Mouse (Mus musculus) liver, embryonic 14.5 days (tissue): ENCODE data around the gene Kif16b. TPM values are rescaled to one million over a fixed set of nuclear protein-coding genes. Genes with fewer than 3 reads are reported as not detected.
"Not testable (repeated sequence)": the region's sequence is repeated elsewhere in the genome, so short reads cannot be mapped to it uniquely, and the experiment has no call there.

Experiments used
- ATAC-seq: fragments of 200-750 bp; cut with Nextera tagmentation; 2 replicates; pipeline ENCODE4 v1.8.0; 2017; ENCODE audit warnings: moderate number of reproducible peaks, mild to moderate bottlenecking, moderate library complexity; ENCODE audit not compliant: insufficient read depth
- DNase-seq, 3 experiments: peaks; one replicate each; pipeline ENCODE4 v3.0.0-alpha.2; 2012 to 2013; ENCODE audit warnings: low read depth in 3 of 3, low spot score in 3 of 3
- H3K27ac ChIP-seq: fragments of 300-500 bp; sonication (generic); 2 replicates; pipeline ENCODE4 v1.5.1; 2014; ENCODE audit warnings: moderate library complexity, mild to moderate bottlenecking, control low read depth, inconsistent platforms
- H3K27me3 ChIP-seq: fragments of 300-500 bp; sonication (generic); 2 replicates; pipeline ENCODE4 v1.6.1; 2014; ENCODE audit warnings: mild to moderate bottlenecking, low read length, moderate library complexity; ENCODE audit not compliant: control insufficient read depth, insufficient read depth
- H3K36me3 ChIP-seq: fragments of 300-500 bp; sonication (generic); replicated peaks from 2 replicates; pipeline ENCODE4 v1.6.1; 2014; ENCODE audit warnings: low read depth; ENCODE audit not compliant: control insufficient read depth, insufficient read depth
- H3K4me1 ChIP-seq, 2 experiments: fragments of 200-500 bp in 1 of 2; fragments of 300-500 bp in 1 of 2; sonication (generic) in 1 of 2; replicated peaks; 2 replicates each; pipeline ENCODE4 v1.6.1; 2012 to 2014; ENCODE audit warnings: antibody characterized with exemption in 1 of 2, inconsistent platforms in 1 of 2, low read length in 1 of 2; ENCODE audit not compliant: control insufficient read depth in 2 of 2, insufficient read depth in 2 of 2
- H3K4me2 ChIP-seq: fragments of 300-500 bp; sonication (generic); 2 replicates; pipeline ENCODE4 v1.6.1; 2014; ENCODE audit warnings: low read depth, mild to moderate bottlenecking, control low read depth, moderate library complexity
- H3K4me3 ChIP-seq, 2 experiments: fragments of 200-500 bp in 1 of 2; fragments of 300-500 bp in 1 of 2; sonication (generic) in 1 of 2; 2 replicates each; pipeline ENCODE4 v1.5.1; 2012 to 2014; ENCODE audit warnings: low read depth in 2 of 2, low read length in 2 of 2, mild to moderate bottlenecking in 2 of 2, control low read depth in 1 of 2, inconsistent platforms in 1 of 2, moderate library complexity in 1 of 2; ENCODE audit not compliant: insufficient read depth in 1 of 2
- H3K9ac ChIP-seq: fragments of 300-500 bp; sonication (generic); replicated peaks from 2 replicates; pipeline ENCODE4 v1.6.1; 2014; ENCODE audit warnings: mild to moderate bottlenecking, control low read depth, moderate library complexity
- H3K9me3 ChIP-seq: fragments of 300-500 bp; sonication (generic); 2 replicates; pipeline ENCODE4 v1.6.1; 2016; ENCODE audit warnings: low read length, mixed read lengths; ENCODE audit not compliant: control insufficient read depth
- CTCF ChIP-seq: IDR thresholded peaks from 2 replicates; pipeline ENCODE4 v1.5.1; 2016; ENCODE audit warnings: antibody characterized with exemption, low read depth, control low read depth
- EP300 ChIP-seq: IDR thresholded peaks from 2 replicates; pipeline ENCODE4 v1.6.1; 2016; ENCODE audit warnings: antibody characterized with exemption, low read depth
- whole genome bisulfite sequencing: fragments of 180-500 bp; shearing (Covaris S2); extraction: QIAGEN DNeasy Blood & Tissue Kit; methylation state at CpG from one replicate; pipeline ENCODE4 v1.1.7; 2014; ENCODE audit not compliant: insufficient replicate concordance; 5-methylcytosine and 5-hydroxymethylcytosine counted together
- polyA plus RNA-seq, 2 experiments: library from polyadenylated mRNA; depleted of rRNA in 1 of 2; stranded (reverse) in 1 of 2; unstranded in 1 of 2; fragments of >200 nt; fragmentation: Nextera tagmentation in 1 of 2; extraction: Ambion mirVana in 1 of 2; gene quantifications; 2 replicates each; pipeline versions ENCODE4 v1.2.1 to v1.2.3; 2012 to 2014

Gene Kif16b
- polyA plus RNA-seq, 2 experiments: 2.2 to 2.5 TPM

- WGBS: 60% methylated on average over 14 of the region's 14 CpGs
These were observed 311.7 kb downstream of the Kif16b start for GRCm38 (mm10) chr2:142589403-142590283.

GRCm38 (mm10) chr2:142585845-142586244 lies 315.5 kb downstream of the Kif16b start:
- H3K36me3 ChIP-seq: no peaks in the 10 kb centered on the region
- TF ChIP-seq CTCF (no peak), EP300 (no peak)
- no peak overlapping the region for H3K9ac ChIP-seq
- WGBS: 70% methylated on average over 5 of the region's 5 CpGs
- no peaks in the 10 kb centered on the region for H3K27me3 ChIP-seq
- no peak for DNase-seq
- H3K4me2 ChIP-seq: no peak overlapping the region
- H3K4me3 ChIP-seq: no peak overlapping the region
- no peak overlapping the region for H3K27ac ChIP-seq
- H3K4me1 ChIP-seq: no peaks in the 10 kb centered on the region
- ATAC-seq: no peak
- H3K9me3 ChIP-seq: no peaks in the 10 kb centered on the region

More at GRCm38 (mm10) chr2:142589403-142590283, 311.7 kb downstream of the Kif16b start:
- H3K27me3 ChIP-seq: no peaks in the 10 kb centered on the region
- H3K4me2 ChIP-seq: no peak overlapping the region
- no peaks in the 10 kb centered on the region for H3K9me3 ChIP-seq
- TF ChIP-seq EP300 (no peak), CTCF (no peak)
- H3K4me3 ChIP-seq: no peak overlapping the region
- H3K27ac ChIP-seq: no peak overlapping the region
- H3K4me1 ChIP-seq: no peaks in the 10 kb centered on the region
- DNase-seq: no peak
- no peak for ATAC-seq
- H3K9ac ChIP-seq: no peak overlapping the region
- no peaks in the 10 kb centered on the region for H3K36me3 ChIP-seq

- DNase-seq: no peak
- Histone ChIP-seq H3K9me3 (no peaks in the 10 kb centered on the region), H3K4me3 (no peak overlapping the region), H3K36me3 (no peaks in the 10 kb centered on the region), H3K4me2 (no peak overlapping the region), H3K9ac (no peak overlapping the region), H3K4me1 (no peaks in the 10 kb centered on the region), H3K27ac (no peak overlapping the region), H3K27me3 (no peaks in the 10 kb centered on the region)
- 49% methylated on average over 11 of the region's 11 CpGs for WGBS
- ATAC-seq: no peak
- TF ChIP-seq CTCF: no peak
- TF ChIP-seq EP300: no peak
These were observed 316.2 kb downstream of the Kif16b start for GRCm38 (mm10) chr2:142584851-142585737.

- ATAC-seq (no peak), DNase-seq (no peak)
- H3K9me3 ChIP-seq: no peaks in the 10 kb centered on the region
- TF ChIP-seq CTCF: no peak
- no peak for TF ChIP-seq EP300
- H3K36me3 ChIP-seq: no peaks in the 10 kb centered on the region
- H3K9ac ChIP-seq: no peak overlapping the region
- no peaks in the 10 kb centered on the region for H3K4me1 ChIP-seq
- H3K4me3 ChIP-seq: no peak overlapping the region
- H3K27me3 ChIP-seq: no peaks in the 10 kb centered on the region
- no peak overlapping the region for H3K4me2 ChIP-seq
- H3K27ac ChIP-seq: no peak overlapping the region
These were observed 320.9 kb downstream of the Kif16b start for GRCm38 (mm10) chr2:142580449-142580848.

GRCm38 (mm10) chr2:142577414-142577813 lies 323.9 kb downstream of the Kif16b start:
- not testable (repeated sequence) for H3K9me3 ChIP-seq, H3K9ac ChIP-seq, H3K4me3 ChIP-seq, H3K4me2 ChIP-seq, H3K4me1 ChIP-seq, H3K27me3 ChIP-seq, ATAC-seq, H3K36me3 ChIP-seq, DNase-seq, H3K27ac ChIP-seq
- 45% methylated on average over 9 of the region's 9 CpGs for WGBS
